Mouse (Mus musculus) G1E (cell line): Measurements from ENCODE around the gene Zp3. TPM values are rescaled to one million over a fixed set of nuclear protein-coding genes. Genes with fewer than 3 reads are reported as not detected.

Source experiments
- ATAC-seq: 2 replicates; pipeline ENCODE4 v1.8.0; 2016; ENCODE audit warnings: mild to moderate bottlenecking; ENCODE audit not compliant: insufficient number of reproducible peaks, poor library complexity, low FRiP score, severe bottlenecking; ENCODE audit errors: extremely low read depth
- DNase-seq: peaks from one replicate; pipeline ENCODE4 v3.0.0; 2012; ENCODE audit warnings: low spot score
- H3K27me3 ChIP-seq: 2 replicates; pipeline ENCODE4 v1.6.1; 2012; ENCODE audit warnings: mild to moderate bottlenecking, low read length, inconsistent platforms; ENCODE audit not compliant: insufficient read depth
- H3K36me3 ChIP-seq: replicated peaks from 2 replicates; pipeline ENCODE3; 2012; ENCODE audit warnings: mild to moderate bottlenecking, inconsistent platforms
- H3K4me1 ChIP-seq: 2 replicates; pipeline ENCODE4 v1.6.1; 2012; ENCODE audit warnings: low read depth, low read length, inconsistent platforms, mixed read lengths; ENCODE audit not compliant: insufficient read depth
- H3K4me3 ChIP-seq: 2 replicates; pipeline ENCODE4 v1.5.1; 2012; ENCODE audit warnings: low read depth, mild to moderate bottlenecking, inconsistent platforms, low read length, moderate library complexity, mixed read lengths
- H3K9me3 ChIP-seq: replicated peaks from 2 replicates; pipeline ENCODE4 v1.6.1; 2012; ENCODE audit warnings: inconsistent platforms
- CTCF ChIP-seq: IDR thresholded peaks from 2 replicates; pipeline ENCODE4 v1.5.1; 2012; ENCODE audit warnings: low read depth, low read length, inconsistent platforms, mixed read lengths
- GATA1 ChIP-seq: IDR thresholded peaks from 2 replicates; pipeline ENCODE4 v1.6.1; 2012; ENCODE audit warnings: borderline replicate concordance, low read length, inconsistent platforms, mixed read lengths
- GATA2 ChIP-seq: IDR thresholded peaks from 2 replicates; pipeline ENCODE4 v1.6.1; 2012; ENCODE audit warnings: low read depth, low read length, inconsistent platforms, borderline replicate concordance
- POLR2AphosphoS5 ChIP-seq: IDR thresholded peaks from 2 replicates; pipeline ENCODE4 v1.6.1; 2012; ENCODE audit warnings: low read depth, low read length, inconsistent platforms; ENCODE audit not compliant: insufficient replicate concordance
- TAL1 ChIP-seq: conservative IDR thresholded peaks from 2 replicates; pipeline ENCODE4 v1.6.1; 2012; ENCODE audit warnings: low read depth, low read length, inconsistent platforms, mixed read lengths
- polyA plus RNA-seq: library from polyadenylated mRNA; stranded (reverse); fragments of >175 nt; gene quantifications from 2 replicates; pipeline ENCODE4 v1.2.3, GENCODE M21; 2012
- total RNA-seq, 2 experiments: library from RNA; stranded (forward) in 1 of 2; stranded (reverse) in 1 of 2; fragments of 200-1000 nt in 1 of 2; fragments of >200 nt in 1 of 2; fragmentation: Nextera tagmentation in 1 of 2; gene quantifications; 2 replicates each; pipeline ENCODE4 v1.2.3; 2014 to 2017

The Zp3 gene
- total and polyA plus RNA-seq, 3 experiments: not detected

- H3K27me3 ChIP-seq: peaks cover 4% of the 10 kb centered on the region; the same call in 1 of the 2 replicates
- H3K36me3 ChIP-seq: peaks cover 40% of the 10 kb centered on the region
- TF ChIP-seq CTCF: no peak
- peak; percentile 77 for ATAC-seq
- H3K9me3 ChIP-seq: no peaks in the 10 kb centered on the region
- peak; percentile 88 for DNase-seq
- peak within 1 kb of the TSS; percentile 81 for H3K4me3 ChIP-seq
- H3K4me1 ChIP-seq: peaks cover 15% of the 10 kb centered on the region
Measured at GRCm38 (mm10) chr5:135994725-135995687, 15.1 kb downstream of the Zp3 start, which contains the start of gene Dtx2. Dtx2 (plus strand) TSS chr5:135994800.

DNA sequence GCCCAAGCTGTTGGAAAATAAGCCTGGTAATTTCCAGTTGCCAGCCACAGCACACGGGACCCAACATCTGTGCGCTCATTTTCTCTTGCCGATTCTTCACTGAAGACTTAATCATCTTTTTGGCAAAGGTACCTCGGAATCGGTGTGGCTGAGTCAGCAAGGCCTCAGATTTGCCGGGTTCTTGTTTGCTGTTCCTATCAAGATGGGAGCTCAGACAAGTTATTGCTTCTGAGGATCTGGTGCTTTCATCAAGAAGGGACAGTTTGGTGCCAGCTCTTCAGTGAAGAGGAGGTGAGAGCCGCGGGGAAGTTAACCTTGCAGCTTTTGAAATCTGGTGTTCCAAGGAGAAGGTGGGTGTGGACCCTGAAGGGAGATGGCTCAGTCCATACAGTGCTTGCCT is 16.3 kb downstream of the Zp3 start:
- H3K4me1 ChIP-seq: peaks cover 14% of the 10 kb centered on the region

GRCm38 (mm10) chr5:136001222-136001621 is 21.3 kb downstream of the Zp3 start:
- Histone ChIP-seq H3K4me3 (no peak overlapping the region), H3K27me3 (no peaks in the 10 kb centered on the region), H3K4me1 (peaks cover 8% of the 10 kb centered on the region), H3K36me3 (peaks cover 79% of the 10 kb centered on the region), H3K9me3 (no peaks in the 10 kb centered on the region)
- TF ChIP-seq GATA2: no peak
- no peak for TF ChIP-seq TAL1
- TF ChIP-seq CTCF: no peak
- TF ChIP-seq POLR2AphosphoS5: no peak
- TF ChIP-seq GATA1: no peak
- DNase-seq: no peak
- ATAC-seq: no peak

More for the DNA sequence above, 16.3 kb downstream of the Zp3 start:
- DNase-seq (no peak), ATAC-seq (no peak)
- no peak for TF ChIP-seq POLR2AphosphoS5
- TF ChIP-seq GATA2: no peak
- no peak for TF ChIP-seq TAL1
- no peak for TF ChIP-seq CTCF
- no peak for TF ChIP-seq GATA1
- no peak overlapping the region for H3K4me3 ChIP-seq
- no peaks in the 10 kb centered on the region for H3K9me3 ChIP-seq
- H3K27me3 ChIP-seq: peaks cover 4% of the 10 kb centered on the region; the same call in 1 of the 2 replicates
- H3K36me3 ChIP-seq: peaks cover 44% of the 10 kb centered on the region

- peaks cover 8% of the 10 kb centered on the region for H3K4me1 ChIP-seq
- no peak overlapping the region for H3K4me3 ChIP-seq
- TF ChIP-seq TAL1 (no peak), GATA1 (no peak), POLR2AphosphoS5 (no peak), GATA2 (no peak), CTCF (no peak)
- ATAC-seq: no peak
- peaks cover 76% of the 10 kb centered on the region for H3K36me3 ChIP-seq
- no peak for DNase-seq
- no peaks in the 10 kb centered on the region for H3K9me3 ChIP-seq
- H3K27me3 ChIP-seq: no peaks in the 10 kb centered on the region
Measured at GRCm38 (mm10) chr5:136002325-136002724, 22.4 kb downstream of the Zp3 start.

DNA sequence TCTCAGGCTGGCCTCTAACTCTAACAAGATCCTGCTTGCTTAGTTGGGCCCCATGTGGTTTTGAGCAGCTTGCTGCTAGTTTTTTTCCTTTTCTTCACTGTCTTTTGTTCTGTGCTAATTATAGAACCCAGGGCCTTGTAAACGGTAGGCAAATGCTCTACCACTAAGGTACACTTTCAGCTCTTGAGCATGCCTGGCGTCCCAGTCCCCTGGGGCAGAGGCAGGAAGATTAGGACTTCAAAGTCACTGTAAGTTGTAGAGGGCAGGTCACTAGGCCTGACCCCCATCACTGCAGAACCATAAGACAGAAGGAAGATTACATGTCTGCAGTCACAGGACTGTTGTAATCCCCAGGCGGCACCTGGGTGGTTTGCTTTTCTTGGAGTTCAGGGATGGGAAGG is 22.9 kb downstream of the Zp3 start:
- Histone ChIP-seq H3K36me3 (peaks cover 76% of the 10 kb centered on the region), H3K27me3 (no peaks in the 10 kb centered on the region), H3K4me1 (peaks cover 8% of the 10 kb centered on the region), H3K4me3 (no peak overlapping the region), H3K9me3 (no peaks in the 10 kb centered on the region)
- no peak for TF ChIP-seq TAL1
- TF ChIP-seq GATA1: no peak
- no peak for TF ChIP-seq GATA2
- TF ChIP-seq CTCF: no peak
- no peak for TF ChIP-seq POLR2AphosphoS5
- DNase-seq (no peak), ATAC-seq (no peak)

GRCm38 (mm10) chr5:136004537-136004936 is 24.6 kb downstream of the Zp3 start:
- no peak overlapping the region for H3K4me3 ChIP-seq
- H3K36me3 ChIP-seq: peaks cover 70% of the 10 kb centered on the region
- no peak for ATAC-seq
- H3K27me3 ChIP-seq: no peaks in the 10 kb centered on the region
- H3K4me1 ChIP-seq: peaks cover 8% of the 10 kb centered on the region
- no peak for DNase-seq
- H3K9me3 ChIP-seq: no peaks in the 10 kb centered on the region
- TF ChIP-seq TAL1 (no peak), CTCF (no peak)
